Mouse (Mus musculus): ENCODE data around the gene Atrn.

DNA sequence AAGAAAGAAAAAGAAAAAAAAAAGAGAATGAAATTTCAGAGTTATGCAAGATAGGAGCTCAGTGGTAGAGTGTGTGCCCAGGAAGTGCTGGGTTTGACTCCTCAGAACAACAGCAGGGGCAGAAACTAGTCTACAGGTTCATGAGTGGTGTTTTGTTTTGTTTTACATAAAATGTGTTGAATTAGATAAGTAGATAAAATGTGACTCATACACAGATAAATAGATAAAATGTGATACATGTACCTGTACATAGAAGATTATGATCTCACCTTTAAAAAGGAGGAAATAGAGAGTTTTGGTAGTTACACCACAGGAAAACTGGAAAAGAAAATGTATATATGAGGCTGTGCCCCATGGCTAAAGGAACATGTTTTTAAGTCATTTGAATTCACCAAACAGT is 72.8 kb downstream of the Atrn start:
- TF ChIP-seq CTCF (IDR thresholded peaks at IDR 0.05; ENCODE audit: extremely low read depth, insufficient read depth, insufficient read length, insufficient replicate concordance) (no peak), POLR2A (IDR thresholded peaks at IDR 0.05; ENCODE audit: low read depth, low read length) (no peak)
